Mouse (Mus musculus): ENCODE measurements around the gene Trim30b.

- TF ChIP-seq POLR2A (IDR thresholded peaks at IDR 0.05; ENCODE audit: extremely low read depth, insufficient read depth, low read length), result no peak
- no peak for TF ChIP-seq CTCF (IDR thresholded peaks at IDR 0.05; ENCODE audit: low read depth, low read length)
Observed at GRCm38 (mm10) chr7:104398492-104398891, 28.8 kb upstream of the Trim30b start.
